In genomic region chr1:178188386-178188785, GRCm38 (mm10) we compare ENCODE assay signal across 8 mouse cellular contexts. TPM values are rescaled to one million over a fixed set of nuclear protein-coding genes. Genes with fewer than 3 reads are reported as not detected.
DNase-seq lines count a peak whose midpoint lies in the region; ATAC-seq and TF ChIP-seq lines count a peak whose summit lies in the region.

No protein-coding gene starts in this region.

- no peak for TF ChIP-seq CTCF in bone marrow, adult 2 months (IDR thresholded peaks at IDR 0.05; ENCODE audit: control insufficient read depth, insufficient read depth, low read length)

- DNase-seq in heart, embryonic 10.5 days (ENCODE audit: low spot score): no peak
- DNase-seq in heart, postnatal 25 days (ENCODE audit: low spot score): no peak
- peak; percentile 8 for DNase-seq in forebrain, embryonic 14.5 days (ENCODE audit: low spot score)
- peak; percentile 16 for DNase-seq in kidney, postnatal 10 days
- no peak for DNase-seq in midbrain, embryonic 10.5 days (ENCODE audit: low spot score)
- peak; percentile 23 for DNase-seq in thymus, postnatal 4 days
- no peak for DNase-seq in right cerebral cortex, postnatal 4 days

- H3K27ac ChIP-seq in heart, embryonic 10.5 days: no peak overlapping the region
- no peak overlapping the region for H3K27ac ChIP-seq in bone marrow, adult 2 months (ENCODE audit: control insufficient read depth, insufficient read depth, low read depth, low read length, poor library complexity)
- H3K27ac ChIP-seq in forebrain, embryonic 14.5 days (ENCODE audit: low read depth, low read length): no peak overlapping the region
- no peak overlapping the region for H3K27ac ChIP-seq in midbrain, embryonic 10.5 days (replicated peaks)

- WGBS in heart, embryonic 10.5 days: 8% methylated on average over 13 of the region's 13 CpGs
- 7% methylated on average over 13 of the region's 13 CpGs for WGBS in bone marrow, adult 2 months
- WGBS in forebrain, embryonic 14.5 days: 7% methylated on average over 13 of the region's 13 CpGs
- WGBS in midbrain, embryonic 10.5 days: 10% methylated on average over 13 of the region's 13 CpGs

- ATAC-seq in forebrain, embryonic 14.5 days: no peak

- no peaks in the 10 kb centered on the region for H3K9me3 ChIP-seq in heart, embryonic 10.5 days
- H3K9me3 ChIP-seq in forebrain, embryonic 14.5 days (replicated peaks; ENCODE audit: control insufficient read depth, low read length): no peaks in the 10 kb centered on the region
- H3K9me3 ChIP-seq in midbrain, embryonic 10.5 days (replicated peaks): no peaks in the 10 kb centered on the region

- H3K36me3 ChIP-seq in heart, embryonic 10.5 days: no peaks in the 10 kb centered on the region
- no peaks in the 10 kb centered on the region for H3K36me3 ChIP-seq in forebrain, embryonic 14.5 days (ENCODE audit: control insufficient read depth, insufficient read depth, low read length)
- no peaks in the 10 kb centered on the region for H3K36me3 ChIP-seq in midbrain, embryonic 10.5 days

- no peak for TF ChIP-seq POLR2A in bone marrow, adult 2 months (IDR thresholded peaks at IDR 0.05; ENCODE audit: borderline replicate concordance, control insufficient read depth, low read depth, low read length)

- H3K4me3 ChIP-seq in heart, embryonic 10.5 days: peak overlapping the region; percentile 53
- H3K4me3 ChIP-seq in bone marrow, adult 2 months (replicated peaks; ENCODE audit: control insufficient read depth, low read depth, low read length): peak overlapping the region; percentile 30
- H3K4me3 ChIP-seq in forebrain, embryonic 14.5 days (ENCODE audit: low read depth, low read length): peak overlapping the region; percentile 31
- peak overlapping the region; percentile 50 for H3K4me3 ChIP-seq in midbrain, embryonic 10.5 days

- peak overlapping the region; percentile 53 for H3K4me2 ChIP-seq in forebrain, embryonic 14.5 days (ENCODE audit: low read length)

- no peaks in the 10 kb centered on the region for H3K27me3 ChIP-seq in heart, embryonic 10.5 days (ENCODE audit: insufficient read depth, poor library complexity, severe bottlenecking)
- H3K27me3 ChIP-seq in forebrain, embryonic 14.5 days (replicated peaks; ENCODE audit: control insufficient read depth, insufficient read depth, low read length): no peaks in the 10 kb centered on the region
- no peaks in the 10 kb centered on the region for H3K27me3 ChIP-seq in midbrain, embryonic 10.5 days (ENCODE audit: low read depth, poor library complexity, severe bottlenecking)

- intact Hi-C loops in heart, postnatal 25 days (cut with DNase I): loop anchor here (10.0 kb wide), 2 partner anchors 204 to 394 kb away; partner anchors contain the start of genes Adss and Catspere2

- H3K4me1 ChIP-seq in heart, embryonic 10.5 days: peaks cover 6% of the 10 kb centered on the region; the same call in 1 of the 2 replicates
- no peaks in the 10 kb centered on the region for H3K4me1 ChIP-seq in bone marrow, adult 2 months (ENCODE audit: control insufficient read depth, insufficient read depth, low read length)
- peaks cover 3% of the 10 kb centered on the region; the same call in 1 of the 2 replicates for H3K4me1 ChIP-seq in forebrain, embryonic 14.5 days (ENCODE audit: control insufficient read depth, insufficient read depth, low read length)
- peaks cover 16% of the 10 kb centered on the region for H3K4me1 ChIP-seq in midbrain, embryonic 10.5 days

- H3K9ac ChIP-seq in forebrain, embryonic 14.5 days (ENCODE audit: low read length): 0 out of 2 replicates have a peak overlapping the region, but pooled peaks have one; percentile 21

RNA-seq across cellular contexts. Expression of gene Desi2, which starts 1.2 kb away (rescaled TPM):
- 19.7 and 22.8 TPM in 2 replicates for polyA plus RNA-seq in heart, embryonic 10.5 days (2016; fragmentation: Nextera tagmentation; extraction: Ambion mirVana)
- 10 to 100 TPM; 17.8 to 18.7 TPM for total RNA-seq in heart, postnatal 25 days (2021)
- polyA plus RNA-seq in bone marrow, adult 2 months (2011; ENCODE audit: insufficient read depth, insufficient read length, low replicate concordance, missing spikeins): 5.3 and 6.9 TPM in 2 replicates
- 10.2 and 14.7 TPM in 2 replicates for polyA plus RNA-seq in forebrain, embryonic 14.5 days (2014; fragmentation: Nextera tagmentation; extraction: Ambion mirVana)
- 15.1 and 18.5 TPM in 2 replicates for polyA plus RNA-seq in midbrain, embryonic 10.5 days (2016; fragmentation: Nextera tagmentation; extraction: Ambion mirVana)

Comparison
In these comparisons a context has a peak if more than half of its experiments do, and no peak if none do; other contexts are left out.
1. DNase-seq: peak in forebrain, embryonic 14.5 days (single experiment), kidney, postnatal 10 days (single experiment) and thymus, postnatal 4 days (single experiment); none in heart, embryonic 10.5 days (single experiment), heart, postnatal 25 days (single experiment), midbrain, embryonic 10.5 days (single experiment) and right cerebral cortex, postnatal 4 days (single experiment).
2. Peak in every context shown above with its lines, with median percentiles within 50 percentile points of each other: H3K4me3 ChIP-seq.